Mouse (Mus musculus): ENCODE measurements around the gene Hspa1l.
"Not testable (repeated sequence)": the region's sequence is repeated elsewhere in the genome, so short reads cannot be mapped to it uniquely, and the experiment has no call there.

Hspa1l gene

DNA sequence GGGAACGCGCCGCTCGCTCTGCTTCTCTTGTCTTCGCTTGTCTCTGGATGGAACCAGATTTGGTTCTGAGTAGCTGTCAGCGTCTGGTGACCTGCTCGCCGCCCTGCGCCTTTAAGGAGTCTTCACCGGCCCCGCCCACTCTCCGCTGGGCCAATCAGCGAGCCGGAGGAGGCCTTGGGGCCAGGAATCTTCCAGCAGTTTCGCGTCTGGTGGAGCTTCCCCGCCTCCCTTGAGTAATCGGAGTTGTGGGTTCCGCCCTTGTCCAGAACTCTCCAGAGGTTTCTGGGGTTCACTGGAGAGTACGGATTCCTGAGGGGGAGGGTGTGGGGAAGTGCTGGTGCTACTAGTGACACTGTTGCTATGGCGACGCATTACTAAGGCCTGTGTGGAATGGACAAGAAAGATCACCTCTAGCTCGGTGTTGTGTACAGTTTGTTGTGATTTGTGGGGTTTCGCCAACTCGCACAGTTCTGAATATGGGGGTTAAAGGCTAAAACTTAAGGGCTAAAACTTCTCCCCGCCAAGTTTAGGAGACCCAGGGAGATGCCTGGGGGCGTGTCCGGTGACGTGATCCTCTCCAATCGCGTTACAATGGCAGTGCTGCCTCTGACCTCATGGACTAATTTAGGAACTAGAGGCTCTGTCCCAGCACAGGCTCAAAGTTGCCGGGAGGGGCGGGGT, at the start of gene Hspa1l, which contains the start of gene Hspa1a:
Hspa1l (plus strand) TSS at position 635 of the 681 bp plus-strand sequence.
Hspa1a (minus strand) TSS at position 88 of the 681 bp plus-strand sequence.
- DNase-seq: peak; percentile 54 to 63

DNA sequence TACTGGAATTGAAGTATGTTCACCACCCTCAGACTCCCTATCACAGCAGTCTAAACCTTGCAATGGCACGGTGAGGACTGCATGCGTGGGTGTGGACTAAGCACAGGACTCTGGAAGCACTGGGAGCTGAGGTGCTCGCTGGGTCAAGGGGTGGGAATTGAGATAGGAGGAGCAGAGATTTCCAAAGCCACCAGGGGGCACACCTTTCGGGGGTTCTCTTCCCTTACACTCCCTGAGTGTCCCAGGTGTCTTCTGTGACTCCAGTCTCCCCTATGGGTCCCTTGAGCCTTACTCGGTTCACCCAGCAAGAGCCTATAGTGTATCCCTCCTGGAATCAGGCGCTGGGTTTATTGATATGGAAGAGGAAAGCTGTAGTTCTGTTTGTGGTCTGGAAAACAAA, 49.6 kb upstream of the Hspa1l start:
- DNase-seq: no peak

DNA sequence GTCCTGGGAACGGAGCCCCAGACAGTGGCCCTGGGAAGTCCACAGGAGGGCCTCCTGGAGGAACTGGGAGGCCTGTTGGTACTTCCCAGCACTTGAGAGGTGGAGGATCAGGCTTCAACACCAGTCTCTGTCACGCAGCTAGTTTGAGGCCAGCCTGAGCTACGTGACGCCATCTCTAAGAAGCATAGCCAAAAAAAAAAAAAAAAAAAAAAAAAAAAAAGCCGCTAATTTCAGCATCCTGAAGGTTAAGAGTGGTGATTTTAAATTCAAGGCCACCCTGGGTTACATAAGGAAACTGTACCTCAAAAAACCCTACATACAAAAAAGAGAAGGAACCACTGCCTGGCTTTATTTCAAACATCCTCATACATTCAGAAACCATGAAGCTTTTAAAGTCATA, 48.2 kb upstream of the Hspa1l start:
- DNase-seq: no peak

GRCm38 (mm10) chr17:34927306-34928019, 45.0 kb upstream of the Hspa1l start:
- no peak for DNase-seq

- no peak for DNase-seq
These were observed 43.7 kb upstream of the Hspa1l start for GRCm38 (mm10) chr17:34928841-34929240.

DNA sequence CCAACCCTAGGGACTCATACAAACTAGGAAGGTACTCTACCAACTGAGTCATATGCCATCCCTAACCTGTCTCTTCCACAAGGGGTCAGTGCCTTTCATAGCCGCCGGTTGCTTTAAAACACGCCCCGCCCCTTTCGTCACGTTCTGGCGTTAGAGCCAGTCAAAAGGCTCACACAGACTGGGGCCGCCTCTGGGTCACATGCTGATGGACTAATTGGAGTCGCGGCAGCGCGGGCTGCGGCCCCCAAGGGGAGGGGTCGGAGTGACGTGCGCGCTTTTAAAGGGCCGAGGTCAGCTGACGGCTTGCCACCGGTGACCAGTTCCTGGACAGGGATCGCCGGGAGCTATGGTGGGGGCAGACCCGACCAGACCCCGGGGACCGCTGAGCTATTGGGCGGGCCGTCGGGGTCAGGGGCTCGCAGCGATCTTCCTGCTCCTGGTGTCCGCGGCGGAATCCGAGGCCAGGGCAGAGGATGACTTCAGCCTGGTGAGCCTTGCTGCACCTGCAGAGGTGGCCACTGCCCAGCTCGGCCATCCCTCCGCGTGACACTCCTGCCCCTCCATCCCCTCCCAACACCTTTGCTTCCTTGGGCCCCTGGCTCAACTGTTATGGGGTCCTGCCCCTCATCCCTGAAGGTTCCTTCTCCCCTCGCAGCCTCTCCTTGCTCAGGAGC, 41.3 kb upstream of the Hspa1l start, which contains the start of gene Neu1:
Neu1 (plus strand) TSS at position 193 of the 674 bp plus-strand sequence.
- DNase-seq: peak; percentile 95 to 96

DNA sequence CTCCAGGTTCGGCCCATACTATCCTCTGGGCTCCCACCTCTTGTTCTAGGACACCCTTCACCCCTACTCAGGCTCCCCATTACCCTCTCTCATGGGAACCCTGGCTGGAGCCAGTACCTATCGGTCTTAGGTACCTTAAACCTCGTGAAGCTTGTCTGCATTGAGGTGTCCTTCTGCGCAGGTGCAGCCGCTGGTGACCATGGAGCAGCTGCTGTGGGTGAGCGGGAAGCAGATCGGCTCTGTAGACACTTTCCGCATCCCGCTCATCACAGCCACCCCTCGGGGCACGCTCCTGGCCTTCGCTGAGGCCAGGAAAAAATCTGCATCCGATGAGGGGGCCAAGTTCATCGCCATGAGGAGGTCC, 40.8 kb upstream of the Hspa1l start:
- peak; percentile 36 to 50 for DNase-seq

GRCm38 (mm10) chr17:34932287-34932686, 40.2 kb upstream of the Hspa1l start:
- peak in 1 of 2 experiments; percentile 14 for DNase-seq

- DNase-seq: no peak
These were observed 38.5 kb upstream of the Hspa1l start for GRCm38 (mm10) chr17:34934031-34934430.

DNA sequence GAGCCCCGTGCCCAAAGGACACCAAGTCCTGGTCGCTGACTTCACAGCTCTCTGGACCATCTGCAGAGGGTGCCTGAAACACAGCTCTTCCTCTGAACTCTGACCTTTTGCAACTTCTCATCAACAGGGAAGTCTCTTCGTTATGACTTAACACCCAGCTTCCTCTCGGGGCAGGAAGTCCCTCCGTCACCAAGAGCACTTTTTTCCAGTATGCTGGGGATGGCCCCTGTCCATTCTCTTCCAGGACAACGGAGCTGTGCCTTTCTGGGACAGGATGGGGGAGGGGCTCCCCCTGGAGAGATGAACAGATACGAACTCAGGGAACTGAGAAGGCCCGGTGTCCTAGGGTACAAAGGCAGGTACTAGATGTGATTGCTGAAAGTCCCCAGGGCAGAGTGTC, 37.7 kb upstream of the Hspa1l start:
- DNase-seq: no peak

DNA sequence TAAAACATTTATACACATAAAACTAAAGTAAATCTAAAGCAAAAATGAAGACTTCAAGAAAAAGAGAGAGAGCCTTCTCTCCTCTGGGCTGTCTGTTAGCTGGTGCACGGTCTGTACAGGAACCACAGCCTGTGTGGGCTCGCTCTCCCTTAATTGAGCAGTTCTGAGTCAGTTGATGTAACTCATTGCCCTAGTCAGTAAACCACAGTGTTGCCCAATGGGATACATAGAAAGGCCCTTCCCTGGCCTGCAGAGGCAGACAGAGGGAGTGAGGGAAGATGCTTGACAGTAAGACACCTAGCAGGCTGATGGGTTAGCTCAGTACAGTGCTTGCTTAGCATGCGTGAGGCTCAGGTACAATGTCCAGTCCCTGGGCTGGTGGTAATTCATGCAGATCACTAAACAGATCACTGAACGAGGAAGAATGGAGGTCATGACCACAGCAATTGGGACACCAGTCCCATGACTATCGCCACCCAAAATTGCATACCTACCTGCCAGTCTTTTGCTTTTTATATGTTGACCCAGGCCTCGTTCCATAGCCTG, 34.5 kb upstream of the Hspa1l start:
- no peak for DNase-seq

GRCm38 (mm10) chr17:34941344-34942041, 31.0 kb upstream of the Hspa1l start:
- DNase-seq: no peak

DNA sequence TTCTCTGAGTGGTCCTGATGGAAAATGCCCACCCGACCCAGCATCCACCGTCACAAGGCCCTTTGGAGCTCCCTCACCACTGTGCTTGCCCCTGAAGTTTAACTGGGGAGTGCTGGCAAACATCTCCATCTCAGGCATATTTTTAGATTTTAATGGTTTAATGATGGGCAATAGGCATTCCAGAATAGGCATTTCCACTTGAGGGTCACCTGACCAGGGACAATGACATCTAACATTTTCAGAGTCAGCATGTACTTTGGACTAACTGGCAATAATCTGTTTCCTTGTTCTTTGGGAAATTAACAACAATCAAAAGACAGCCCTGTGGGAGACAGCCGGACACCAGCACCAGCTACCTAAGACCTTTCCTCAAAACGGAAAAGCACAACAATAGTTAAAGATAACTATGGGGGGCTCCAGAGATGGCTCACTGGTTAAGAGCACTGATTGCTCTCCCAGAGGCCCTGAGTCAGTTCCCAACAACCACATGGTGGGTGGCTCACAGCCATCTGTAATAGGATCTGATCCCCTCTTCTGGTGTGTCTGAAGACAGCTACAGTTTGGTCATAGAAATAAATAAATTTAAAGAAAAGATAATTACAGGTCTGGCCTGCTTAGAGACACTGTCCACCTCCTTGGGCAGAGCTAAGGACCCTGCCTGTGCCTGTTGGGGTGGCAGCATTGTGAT, 29.2 kb upstream of the Hspa1l start:
- no peak for DNase-seq

GRCm38 (mm10) chr17:34944362-34944761, 28.1 kb upstream of the Hspa1l start:
- DNase-seq: no peak

DNA sequence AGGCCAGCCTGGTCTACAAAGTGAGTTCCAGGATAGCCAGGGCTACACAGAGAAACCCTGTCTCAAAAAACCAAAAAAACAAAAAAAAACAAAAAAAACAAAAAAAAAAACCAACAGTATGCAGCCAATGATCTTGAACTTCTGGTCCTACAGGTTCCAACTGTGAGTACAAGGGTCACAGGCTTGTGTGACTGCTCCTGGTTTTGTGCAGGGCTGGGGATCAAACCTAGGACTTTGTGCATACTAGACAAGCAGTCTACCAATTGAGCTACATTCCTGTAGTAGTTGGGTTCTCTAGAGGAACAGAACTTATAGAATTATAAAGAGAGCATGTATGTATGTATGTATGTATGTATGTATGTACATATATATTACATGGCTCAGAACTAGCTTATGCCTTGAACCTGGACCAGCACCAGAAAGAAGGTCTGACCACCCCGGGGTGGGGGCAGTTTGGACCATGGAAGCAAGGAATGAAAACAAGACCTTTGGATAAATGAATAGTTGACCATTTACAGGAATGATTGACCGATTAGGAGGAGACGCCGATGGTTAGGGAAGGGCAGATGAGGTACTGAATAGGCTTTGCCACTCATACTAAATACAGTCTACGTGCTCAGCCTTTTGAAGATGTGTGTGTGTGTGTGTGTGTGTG, 25.9 kb upstream of the Hspa1l start:
- no peak for DNase-seq

- DNase-seq: no peak
These were observed 24.9 kb upstream of the Hspa1l start for GRCm38 (mm10) chr17:34947606-34948005.

DNA sequence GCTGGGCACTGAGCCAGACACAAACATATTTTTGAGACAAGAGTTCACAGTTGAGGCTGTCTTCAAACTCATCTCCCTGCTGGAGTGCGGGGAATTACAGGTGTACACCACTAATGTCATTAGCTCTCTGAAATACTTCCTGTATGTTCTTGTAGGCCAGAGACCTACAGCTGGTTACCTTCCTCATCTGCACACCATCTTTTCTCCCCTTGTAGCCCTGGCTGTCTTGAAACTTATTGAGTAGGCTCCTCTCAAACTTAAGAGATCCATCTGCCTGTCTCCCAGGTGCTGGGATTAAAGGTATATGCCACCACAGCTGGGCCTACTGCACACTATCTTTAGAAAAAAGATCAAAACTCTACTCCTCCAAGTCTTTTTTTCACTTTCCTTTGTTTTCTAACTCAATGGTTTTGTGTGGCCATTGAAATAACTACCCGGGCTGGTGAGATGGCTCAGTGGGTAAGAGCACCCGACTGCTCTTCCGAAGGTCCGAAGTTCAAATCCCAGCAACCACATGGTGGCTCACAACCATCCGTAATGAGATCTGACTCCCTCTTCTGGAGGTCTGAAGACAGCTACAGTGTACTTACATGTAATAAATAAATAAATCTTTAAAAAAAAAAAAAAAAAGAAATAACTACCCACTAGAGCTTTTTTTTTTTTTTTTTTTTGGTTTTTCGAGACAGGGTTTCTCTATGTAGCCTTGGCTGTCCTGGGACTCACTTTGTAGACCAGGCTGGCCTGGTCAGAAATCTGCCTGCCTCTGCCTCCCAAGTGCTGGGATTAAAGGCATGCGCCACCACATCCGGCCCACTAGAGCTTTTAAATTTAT, 23.6 kb upstream of the Hspa1l start:
- not testable (repeated sequence) for DNase-seq

DNA sequence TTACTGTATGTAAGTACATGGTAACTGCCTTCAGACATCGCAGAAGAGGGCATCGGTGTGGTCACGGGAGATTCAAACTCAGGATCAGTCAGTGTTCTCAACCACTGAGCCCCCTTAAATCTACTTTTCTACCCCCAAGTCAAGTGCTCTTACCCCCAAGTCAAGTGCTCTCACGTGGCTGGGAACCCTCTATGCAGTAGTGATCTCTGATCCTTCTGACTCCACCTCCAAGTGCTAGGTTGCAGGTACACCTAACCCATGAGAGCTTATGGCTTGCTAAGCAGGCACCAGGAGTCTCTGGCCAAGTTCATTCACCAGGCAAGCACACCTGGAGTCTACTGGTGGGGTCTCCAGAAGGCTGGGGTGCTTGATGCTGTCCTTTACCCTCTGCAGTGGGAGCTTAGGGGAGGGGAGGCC, 22.9 kb upstream of the Hspa1l start:
- no peak for DNase-seq

GRCm38 (mm10) chr17:34950514-34951455, 21.7 kb upstream of the Hspa1l start:
- no peak for DNase-seq

Data from spleen, adult 18-20 months (tissue).